Mouse (Mus musculus) 416B (cell line): ENCODE measurements around the gene Mrc2.
A peak's percentile ranks its signal among the peaks of the same experiment; 100 is the strongest.

ENCODE experiments used
- DNase-seq: peaks from one replicate; pipeline ENCODE4 v3.0.0; 2011; ENCODE audit warnings: low read depth

Gene Mrc2

DNA sequence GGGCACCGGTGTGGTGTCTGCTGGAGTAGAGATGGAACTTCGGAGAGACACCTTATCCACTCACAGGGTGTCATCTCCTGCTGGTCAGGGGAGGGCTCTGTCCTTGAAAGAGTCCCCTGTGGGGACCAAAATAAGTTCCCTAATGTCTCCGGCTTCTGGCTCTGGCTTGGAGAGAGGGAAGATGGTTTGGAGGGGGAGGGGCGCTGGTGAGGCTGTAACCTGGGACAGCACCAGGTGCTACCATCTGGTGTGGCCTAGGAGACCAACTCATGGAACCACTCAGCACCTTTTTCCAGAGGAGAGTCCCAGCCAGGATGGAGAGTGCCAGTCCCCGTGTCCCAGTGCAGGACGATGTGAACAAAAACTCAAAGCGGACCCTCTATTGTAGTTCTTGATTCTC lies 58.2 kb downstream of the Mrc2 start:
- DNase-seq: no peak

DNA sequence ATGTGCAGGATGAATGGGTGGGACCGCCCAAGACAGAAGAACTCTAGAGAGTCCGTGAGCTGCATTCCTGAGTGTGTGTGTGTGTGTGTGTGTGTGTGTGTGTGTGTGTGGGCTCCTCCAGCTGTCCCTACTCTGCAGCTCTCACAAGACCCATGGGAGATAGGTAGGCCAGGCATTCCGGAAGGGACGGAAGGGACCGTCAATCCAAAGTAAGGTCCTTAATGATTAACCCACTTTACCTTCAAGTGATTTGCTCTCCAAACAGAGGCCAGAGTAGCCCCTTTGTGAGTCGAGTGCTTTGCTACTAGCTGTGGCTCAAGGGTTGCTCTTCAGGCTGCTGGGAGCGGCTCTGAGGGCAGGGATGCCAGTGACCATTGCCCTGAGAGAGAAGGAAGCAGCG lies 59.7 kb downstream of the Mrc2 start:
- DNase-seq: no peak

DNA sequence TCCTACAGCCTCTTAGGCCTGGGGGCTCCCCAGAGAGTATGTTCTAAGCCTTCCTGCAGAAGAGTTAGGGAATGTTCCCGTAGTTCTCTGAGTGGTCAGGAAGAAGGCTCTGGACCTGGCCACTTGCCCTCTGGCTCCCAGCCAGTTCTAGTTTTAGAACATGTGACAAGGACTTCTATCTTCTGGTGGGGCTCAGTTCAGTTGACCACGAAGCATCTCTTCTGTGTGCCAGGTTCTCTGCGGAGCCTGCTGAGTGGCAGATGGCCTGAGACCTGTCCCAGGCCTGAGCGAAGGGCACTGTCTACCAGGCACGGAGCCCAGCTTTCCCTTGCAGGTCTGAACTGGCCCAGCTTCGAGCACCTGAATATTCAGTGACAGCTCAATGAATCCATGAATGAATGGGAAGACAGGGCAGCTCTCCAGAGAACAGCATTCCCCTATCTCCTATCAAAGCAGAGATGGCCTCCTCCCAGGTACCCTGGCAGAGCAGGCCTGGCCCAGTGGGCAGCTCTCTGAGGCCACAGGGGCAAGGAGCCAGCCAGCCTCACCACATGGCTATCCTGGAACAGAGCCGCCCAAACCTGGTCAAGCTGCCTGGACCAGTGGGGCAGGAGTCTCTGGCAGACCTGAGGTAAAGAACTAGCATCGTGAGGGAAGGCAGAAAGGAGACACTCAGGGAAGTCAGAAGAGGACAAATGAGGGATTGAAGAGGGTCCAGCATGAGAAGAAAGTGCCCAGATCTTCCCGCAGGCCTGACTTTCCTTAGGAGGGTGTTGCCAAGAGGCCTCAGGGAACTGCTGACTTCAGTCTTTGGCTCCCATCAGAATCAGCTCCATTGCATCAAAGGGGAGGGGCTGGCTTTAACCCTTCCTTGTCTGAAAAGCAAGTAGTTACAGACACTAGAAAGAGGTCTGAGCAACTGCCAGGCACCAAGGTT lies 60.8 kb downstream of the Mrc2 start:
- DNase-seq: no peak

DNA sequence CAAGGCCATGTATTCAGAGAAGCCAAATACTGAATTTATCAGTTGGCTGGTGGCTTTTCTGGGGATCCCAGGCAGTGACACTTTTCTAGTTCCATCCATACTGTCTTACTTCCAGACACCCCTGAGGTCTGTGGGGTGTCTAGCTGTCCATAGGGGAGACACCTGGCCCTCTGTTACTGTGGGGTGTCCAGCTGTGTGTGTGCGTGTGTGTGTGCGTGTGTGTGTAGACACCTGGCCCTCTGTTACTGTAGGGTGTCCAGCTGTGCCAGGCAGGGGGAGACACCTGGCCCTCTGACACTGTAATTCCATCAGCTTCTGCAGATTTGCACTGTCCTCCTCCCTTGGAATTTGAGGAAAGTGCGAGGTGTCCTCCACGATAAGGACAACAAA lies 61.4 kb downstream of the Mrc2 start:
- no peak for DNase-seq

DNA sequence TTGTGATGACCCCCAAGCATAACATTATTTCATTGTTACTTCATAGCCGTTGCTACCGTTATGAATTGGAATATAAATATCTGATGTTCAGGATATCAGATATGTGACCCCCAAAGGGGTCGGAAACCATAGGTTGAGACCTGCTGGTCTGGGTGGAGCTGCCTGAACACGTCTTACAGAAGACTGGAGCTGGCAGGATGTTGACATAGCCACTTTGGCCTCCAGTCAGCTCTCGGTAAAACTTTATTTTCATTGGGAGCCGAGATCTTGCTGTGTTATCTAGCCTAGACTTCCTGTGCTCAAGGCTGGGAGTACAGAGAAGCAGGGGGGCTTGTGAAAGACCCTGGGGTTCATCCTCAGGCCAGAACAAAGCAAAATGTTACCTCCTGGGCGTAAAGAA lies 63.9 kb downstream of the Mrc2 start:
- peak; percentile 32 for DNase-seq

DNA sequence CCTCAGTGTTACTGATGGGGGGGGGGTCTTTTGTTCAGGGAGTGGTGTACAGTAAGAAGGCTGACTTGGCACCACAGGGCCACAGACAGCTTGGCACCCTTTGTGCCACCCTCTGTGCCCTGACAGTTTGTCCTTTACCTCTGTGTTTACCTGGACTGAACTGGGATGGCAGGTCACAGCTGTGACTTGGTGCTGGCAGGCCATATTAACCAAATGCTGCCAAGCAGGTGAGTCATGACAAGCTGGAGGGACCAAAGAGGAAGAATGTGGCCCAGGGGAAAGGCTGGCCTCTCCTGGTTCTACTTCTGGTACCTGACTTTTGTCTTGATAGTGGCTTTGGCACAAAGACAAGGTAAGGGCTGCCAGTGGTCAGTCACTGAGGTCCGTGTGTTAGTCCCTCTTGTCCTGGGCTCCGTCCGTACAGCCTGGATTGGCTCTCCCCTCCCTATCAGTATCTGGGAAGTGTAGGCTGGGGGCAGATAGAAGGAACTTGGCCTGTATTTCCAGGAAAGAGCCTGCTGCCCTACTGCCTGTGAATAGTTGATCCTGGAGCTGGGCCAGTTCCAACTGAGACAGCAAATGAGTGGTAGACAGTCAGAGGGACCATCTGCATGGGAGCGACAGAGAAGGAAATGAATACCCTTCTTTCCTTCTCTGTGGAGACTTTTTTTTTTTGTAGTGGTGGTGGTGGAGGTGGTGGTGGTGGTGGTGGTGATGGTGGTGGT lies 69.8 kb downstream of the Mrc2 start:
- peak; percentile 31 for DNase-seq

DNA sequence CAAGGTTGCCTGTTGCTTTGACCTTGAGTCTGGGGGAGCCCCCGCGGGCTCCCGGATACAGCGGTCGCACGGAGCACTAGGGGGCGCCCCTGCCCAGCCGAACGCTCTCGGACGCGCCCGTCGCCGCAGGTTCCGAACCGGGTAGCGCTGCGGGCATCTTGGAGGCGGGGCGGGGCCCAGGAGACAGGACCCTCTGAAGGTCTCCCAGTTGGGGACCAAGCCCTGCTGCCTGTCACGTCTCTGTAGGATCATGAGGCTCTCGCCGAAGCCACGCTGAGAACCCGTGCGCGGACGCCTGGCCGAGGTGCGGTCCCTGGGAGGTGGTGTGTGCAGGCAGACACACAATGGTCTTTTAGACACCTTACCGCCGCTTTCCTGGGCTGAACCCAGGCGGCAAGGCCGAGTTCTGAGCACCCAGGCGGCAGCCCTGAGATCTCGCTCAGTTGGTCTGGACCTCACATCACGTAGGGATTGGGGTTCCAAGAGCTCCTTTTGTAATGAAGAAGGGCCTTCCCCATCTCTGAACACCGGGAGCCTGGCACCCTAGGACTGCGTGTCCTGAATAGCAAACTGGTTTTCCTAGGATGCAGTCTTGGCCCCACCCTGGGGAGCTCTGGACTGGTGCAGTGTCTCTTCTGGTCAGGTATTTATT lies 70.6 kb downstream of the Mrc2 start:
- DNase-seq: no peak

DNA sequence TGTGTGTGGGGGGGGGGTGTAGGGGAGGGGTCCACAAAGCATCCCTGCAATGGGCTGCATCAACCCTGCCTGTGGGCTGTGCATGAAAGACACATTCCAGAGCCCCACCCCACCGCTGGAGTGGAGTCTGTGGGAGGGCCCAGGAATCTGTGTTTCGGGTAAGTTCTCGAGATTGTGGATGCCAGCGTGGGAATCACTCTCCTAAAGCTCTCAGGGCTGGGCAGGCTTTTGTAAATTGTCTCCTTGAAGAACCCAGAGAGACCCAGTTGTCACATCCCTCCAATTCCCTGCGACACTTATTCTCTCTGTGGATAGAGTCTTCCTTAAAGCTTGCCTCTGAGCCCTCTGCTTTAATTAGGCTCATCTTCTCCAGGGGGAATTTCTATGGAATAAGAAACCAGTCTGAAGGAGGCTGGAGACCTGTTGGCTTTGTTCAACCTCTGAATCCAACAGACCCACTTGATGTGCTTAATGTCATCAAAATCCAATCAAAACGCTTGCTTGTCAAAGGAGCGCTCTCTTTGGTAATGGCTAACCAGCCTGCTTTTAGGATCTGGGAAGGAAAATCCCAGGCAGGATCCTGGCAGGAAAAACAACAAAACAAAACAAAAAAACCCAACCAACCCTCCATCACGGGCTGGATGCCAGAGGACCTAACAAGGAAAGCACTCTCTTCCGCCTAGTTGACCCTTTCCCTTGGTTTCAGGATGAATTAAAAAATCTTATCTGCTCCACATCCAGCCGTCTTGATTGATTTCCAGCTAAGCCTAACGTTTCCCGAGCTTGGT lies 71.3 kb downstream of the Mrc2 start:
- no peak for DNase-seq

DNA sequence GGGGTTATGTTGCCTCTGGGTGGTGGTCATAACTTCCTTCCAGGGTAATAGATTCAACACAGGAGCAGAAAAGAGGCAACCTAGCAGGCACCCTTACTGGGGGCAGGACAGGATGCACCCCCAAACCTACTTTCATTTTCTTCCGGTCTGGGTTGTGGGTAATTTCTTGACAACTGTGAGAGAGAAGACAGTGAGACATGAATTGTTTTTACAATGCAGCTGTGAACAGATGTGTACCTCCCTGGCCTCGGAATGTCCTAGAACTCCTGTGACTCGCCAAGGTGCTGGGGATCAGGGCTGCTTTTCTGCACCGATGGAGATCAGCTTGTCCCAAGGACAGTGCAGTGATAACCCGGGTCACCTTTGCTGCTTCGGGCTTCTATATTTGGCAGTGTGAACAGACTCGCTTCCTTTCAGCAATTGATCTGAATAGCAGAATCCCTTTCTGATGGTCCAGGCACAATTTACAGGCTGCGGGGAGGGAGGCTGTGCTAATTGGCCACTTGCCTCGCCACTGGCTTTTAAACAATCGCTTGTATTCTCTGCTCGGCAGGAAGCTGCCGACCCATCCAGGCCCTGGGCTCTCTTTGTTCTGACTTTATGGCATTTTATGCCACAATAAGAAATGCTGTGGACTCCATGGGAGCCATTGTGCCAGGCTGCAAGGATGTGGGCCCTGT lies 72.1 kb downstream of the Mrc2 start:
- peak; percentile 50 for DNase-seq

DNA sequence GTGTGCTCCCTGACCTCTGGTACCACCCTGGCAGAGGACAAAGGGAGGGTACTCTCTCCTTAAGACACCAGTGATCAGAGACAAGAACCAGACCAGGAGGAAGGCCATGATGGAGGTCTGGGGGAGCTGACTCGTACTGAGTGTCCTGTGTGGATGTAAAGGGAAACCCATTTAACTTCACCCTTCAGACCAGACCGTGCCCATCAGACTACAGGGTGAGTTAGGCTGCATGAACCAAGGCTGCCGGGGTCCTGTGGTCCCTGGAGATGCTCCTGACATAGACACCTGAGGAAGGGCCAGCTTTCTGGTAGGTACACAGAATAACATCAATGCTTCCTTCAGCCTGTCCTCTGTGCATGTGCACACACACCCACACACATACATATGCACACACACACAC lies 73.2 kb downstream of the Mrc2 start:
- DNase-seq: no peak

DNA sequence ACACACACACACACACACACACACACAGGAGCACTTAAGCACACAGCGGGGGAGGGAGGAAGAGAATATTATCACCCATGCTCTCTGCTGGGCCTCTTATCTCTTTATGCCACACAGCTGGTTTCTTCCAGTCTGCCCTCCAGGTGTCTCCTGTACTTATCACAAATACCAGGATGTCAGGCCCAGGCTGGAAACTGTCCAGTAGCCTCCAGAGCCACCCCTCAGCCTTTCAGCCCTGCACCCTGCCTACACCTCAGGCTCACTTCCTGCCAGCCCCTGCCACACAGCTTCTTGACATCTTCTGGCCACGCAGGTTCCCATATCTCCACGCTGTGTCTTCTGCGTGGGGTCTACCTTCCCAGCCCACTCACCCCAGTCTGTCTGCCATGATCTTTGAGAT lies 73.6 kb downstream of the Mrc2 start:
- peak; percentile 92 for DNase-seq

DNA sequence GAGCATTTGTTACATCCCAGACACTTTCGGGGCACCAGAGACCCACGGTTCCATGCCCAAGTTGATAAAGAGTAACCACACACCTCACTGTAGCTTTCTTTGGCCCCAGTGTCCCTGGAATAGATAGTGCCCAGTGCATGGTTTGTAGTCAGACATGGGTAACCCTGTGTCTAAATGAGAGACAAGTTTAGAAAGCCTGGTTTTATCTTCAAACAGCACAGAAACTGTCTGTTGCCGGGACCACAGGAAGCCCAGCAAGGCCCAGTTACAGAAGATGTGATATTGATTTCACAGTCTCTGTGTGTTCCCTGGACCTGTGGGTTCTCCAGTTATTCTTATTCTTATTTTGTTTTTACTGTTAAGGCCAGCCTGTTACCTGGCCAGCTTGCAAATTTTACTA lies 74.7 kb downstream of the Mrc2 start:
- DNase-seq: peak; percentile 57

DNA sequence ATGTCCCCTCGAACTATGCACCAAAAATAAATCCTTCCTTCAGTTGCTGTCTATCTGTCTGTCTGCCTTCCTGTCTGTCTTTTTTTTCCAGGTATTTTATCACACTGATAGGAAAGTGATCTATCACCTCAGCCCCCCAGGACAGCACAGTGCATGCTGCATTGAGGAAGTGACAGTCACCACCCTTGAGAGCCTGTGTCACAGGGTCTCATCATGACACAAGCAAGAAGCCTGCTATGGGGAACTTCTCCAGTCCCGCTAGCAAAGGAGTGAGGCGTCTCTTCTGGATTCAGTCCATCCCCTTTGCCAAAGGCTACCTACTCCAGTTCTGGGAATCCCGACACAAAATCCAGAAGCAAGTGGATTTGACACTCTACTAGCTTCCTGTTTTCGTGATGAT lies 76.4 kb downstream of the Mrc2 start:
- DNase-seq: peak; percentile 20

DNA sequence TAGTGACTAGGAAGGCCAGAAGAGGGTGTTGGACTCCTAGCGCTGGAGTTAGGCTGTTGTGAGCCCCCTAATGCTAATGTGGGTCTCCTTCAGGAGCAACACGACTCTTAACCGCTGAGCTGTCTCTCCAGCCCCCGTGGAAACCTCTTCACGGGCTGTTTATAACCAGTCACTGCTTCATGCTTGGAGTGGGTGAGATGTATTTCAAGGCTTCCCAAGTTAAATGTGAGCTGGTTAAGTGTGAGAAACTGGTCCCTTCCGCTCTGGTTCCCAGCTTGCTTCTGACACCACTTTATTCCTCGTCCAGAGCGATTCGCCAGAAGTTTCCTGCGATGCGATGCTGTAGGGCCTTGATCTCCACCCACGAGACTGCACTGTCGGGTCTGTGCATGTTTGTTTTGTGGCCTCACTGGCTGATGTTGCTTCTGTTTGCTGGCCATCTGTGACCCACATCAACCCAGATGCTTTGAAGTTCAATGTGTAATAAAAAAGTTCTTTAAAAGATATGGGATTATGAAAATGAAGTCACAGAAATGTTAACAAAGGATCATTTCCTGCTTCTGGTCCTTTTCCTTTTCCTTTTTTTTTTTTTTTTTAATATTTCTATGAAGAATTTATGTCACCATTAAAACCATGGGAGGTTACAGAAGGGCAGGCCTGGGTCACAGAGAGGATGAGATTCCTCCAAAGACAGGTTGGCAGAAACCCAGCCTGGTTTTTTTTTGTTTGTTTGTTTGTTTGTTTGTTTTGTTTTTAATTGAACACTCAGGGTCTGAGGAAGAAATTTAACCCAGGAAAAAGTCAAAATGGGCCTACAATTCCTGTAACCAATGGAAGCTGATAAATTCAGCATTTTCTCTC lies 77.3 kb downstream of the Mrc2 start:
- no peak for DNase-seq

DNA sequence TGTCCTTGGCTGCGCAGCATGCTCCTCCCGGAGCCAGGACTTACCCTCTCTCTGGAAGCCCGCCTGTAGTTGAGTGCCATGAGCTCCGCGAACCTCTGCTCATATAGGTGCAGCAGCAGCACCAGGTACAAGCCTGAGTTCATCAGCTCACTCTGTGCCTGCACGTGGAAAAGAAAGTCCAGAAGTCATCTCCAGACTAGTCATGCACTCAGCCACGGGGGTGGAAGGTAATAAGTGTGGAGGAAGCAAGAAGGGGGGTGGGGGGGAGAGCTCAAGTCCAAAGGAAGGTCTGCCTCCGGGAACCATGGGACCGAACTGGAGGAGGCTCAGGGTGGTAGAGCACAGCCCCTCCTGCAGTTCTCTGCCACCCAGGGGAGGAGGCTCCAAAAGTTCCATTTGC lies 79.4 kb downstream of the Mrc2 start:
- DNase-seq: no peak

DNA sequence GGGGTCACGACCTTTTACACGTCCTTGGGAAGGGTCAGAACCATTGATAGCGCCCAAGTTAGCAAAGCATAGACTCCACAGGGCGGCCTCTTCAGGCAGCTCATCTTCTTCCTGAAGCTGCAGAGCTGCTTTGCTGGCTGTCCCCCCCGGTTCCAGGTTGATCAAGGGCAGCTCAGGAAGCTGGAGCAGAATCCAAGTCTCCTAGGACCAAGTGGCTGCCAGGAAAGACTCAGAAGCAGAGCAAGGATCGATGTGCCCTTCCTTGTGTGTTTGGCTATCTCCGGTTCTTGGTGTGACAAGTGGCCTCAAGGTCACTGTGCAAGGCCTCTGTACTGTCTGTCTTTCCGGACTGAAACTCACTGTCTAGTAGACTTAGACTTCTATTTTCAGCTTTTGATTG lies 81.4 kb downstream of the Mrc2 start:
- DNase-seq: no peak

DNA sequence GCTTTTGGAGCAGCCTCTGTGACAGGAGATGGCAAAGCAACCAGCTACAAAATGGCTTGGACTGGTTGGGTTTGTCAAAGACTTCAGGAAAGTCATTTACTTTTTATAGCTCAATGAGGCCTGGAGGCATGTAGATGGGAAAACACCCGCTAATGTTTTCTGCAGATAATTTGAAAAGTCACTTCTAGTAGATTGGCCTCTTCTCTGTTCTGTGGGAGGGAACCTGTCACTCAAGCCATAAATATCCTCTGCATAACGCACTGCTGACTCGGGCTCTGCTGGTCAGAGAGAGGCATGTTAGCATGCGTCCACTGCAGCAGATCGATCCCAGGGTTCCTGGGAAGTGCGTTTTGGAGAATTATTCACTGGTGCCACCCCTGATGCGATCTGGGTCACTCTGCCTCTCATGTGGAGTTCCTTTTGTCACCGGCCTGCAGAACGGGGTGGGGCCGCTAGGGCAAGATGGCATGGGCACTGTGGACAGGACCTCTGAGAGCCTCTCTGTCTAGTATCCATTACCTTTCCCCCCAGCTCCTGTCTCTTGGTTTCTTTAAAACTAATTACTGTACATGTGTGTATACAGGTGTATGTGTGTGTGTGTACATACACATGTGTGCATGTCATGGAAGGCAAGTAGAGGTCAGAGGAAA lies 82.2 kb downstream of the Mrc2 start:
- no peak for DNase-seq

DNA sequence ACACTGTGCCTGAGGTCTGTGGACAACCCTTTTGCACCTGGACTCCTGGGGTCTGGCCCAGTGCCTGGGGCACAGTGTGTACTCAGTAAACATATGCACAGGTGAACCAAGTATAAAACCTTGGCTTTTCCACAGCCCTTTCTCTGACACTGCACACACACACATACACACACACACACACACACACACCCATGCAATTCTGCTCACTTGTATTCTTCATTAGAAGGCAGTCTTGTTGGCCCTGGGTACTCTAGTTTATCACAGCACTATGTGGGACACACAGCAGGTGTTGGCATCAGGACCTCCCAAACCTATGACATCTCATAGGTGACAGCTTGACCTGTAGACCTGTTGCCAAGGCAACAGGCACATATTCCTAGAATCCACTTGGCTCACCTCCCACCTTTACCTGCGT lies 83.4 kb downstream of the Mrc2 start:
- no peak for DNase-seq

DNA sequence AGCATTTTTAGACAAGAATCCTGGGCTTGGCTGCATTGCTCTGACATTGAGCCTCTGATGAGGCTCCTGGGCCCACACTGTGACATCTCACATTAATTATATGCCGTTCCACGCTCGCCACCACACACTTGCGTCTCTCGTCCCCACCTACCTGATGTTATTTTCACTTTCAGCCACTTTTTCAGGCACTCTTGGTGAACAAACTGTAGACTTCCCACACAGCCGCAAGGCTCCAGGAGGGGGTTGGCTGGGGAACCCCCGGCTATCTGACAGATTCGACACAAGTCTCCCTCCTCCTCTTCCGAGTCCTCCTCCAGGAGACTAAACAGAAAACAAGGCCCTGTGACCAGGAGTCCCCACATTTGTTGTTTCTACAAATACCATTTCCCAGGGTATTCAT lies 92.8 kb downstream of the Mrc2 start:
- DNase-seq: no peak

DNA sequence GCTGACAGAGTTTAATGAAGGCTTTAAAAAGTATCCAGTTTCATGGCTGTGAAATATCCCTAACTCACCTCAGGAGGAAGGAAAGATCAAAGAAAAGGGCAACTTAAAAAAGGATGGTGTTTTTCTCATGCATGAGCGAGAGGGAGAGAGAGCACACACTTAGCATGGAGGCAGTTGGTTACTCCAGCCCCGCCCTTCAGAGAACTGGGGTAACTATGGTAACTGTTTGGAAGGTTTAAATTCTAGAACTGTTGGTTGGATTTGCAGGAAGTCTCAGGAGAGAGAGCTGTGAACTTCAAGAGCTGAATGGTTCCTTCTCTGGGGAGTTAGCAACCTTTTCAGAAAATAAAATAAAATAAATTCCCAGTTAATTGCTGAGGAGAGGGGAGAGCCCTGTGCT lies 96.2 kb downstream of the Mrc2 start:
- no peak for DNase-seq
